Mouse (Mus musculus) CH12.LX (cell line): ENCODE results near the gene Tmcc1. TPM values are rescaled to one million over a fixed set of nuclear protein-coding genes. Genes with fewer than 3 reads are reported as not detected.

ENCODE experiments used
- DNase-seq: peaks from one replicate; pipeline ENCODE4 v3.0.0-alpha.2; 2013; ENCODE audit errors: extremely low read depth
- H3K27ac ChIP-seq: 2 replicates; pipeline ENCODE4 v1.5.1; 2012; ENCODE audit warnings: low read depth, mild to moderate bottlenecking, control low read depth, moderate library complexity; ENCODE audit not compliant: insufficient read depth
- H3K27me3 ChIP-seq: replicated peaks from 2 replicates; pipeline ENCODE3; 2012; ENCODE audit warnings: inconsistent platforms
- H3K36me3 ChIP-seq, 2 experiments: replicated peaks in 1 of 2; 2 replicates each; pipeline versions ENCODE3 to v1.6.1; 2012; ENCODE audit warnings: inconsistent platforms in 1 of 2, low read length in 1 of 2, mild to moderate bottlenecking in 1 of 2, mixed read lengths in 1 of 2, moderate library complexity in 1 of 2; ENCODE audit not compliant: control insufficient read depth in 1 of 2, insufficient read depth in 1 of 2
- H3K4me1 ChIP-seq, 2 experiments: 2 replicates each; pipeline ENCODE4 v1.6.1; 2012; ENCODE audit warnings: inconsistent platforms in 1 of 2, moderate library complexity in 1 of 2; ENCODE audit not compliant: insufficient read depth in 2 of 2, control insufficient read depth in 1 of 2
- H3K4me2 ChIP-seq: 2 replicates; pipeline ENCODE4 v1.6.1; 2012; ENCODE audit warnings: low read depth, mild to moderate bottlenecking, control low read depth; ENCODE audit not compliant: poor library complexity, insufficient read depth, severe bottlenecking
- H3K4me3 ChIP-seq, 3 experiments: fragments of 150-350 bp in 1 of 3; sonication (generic) in 1 of 3; replicated peaks in 1 of 3; 2 replicates each; pipeline versions ENCODE3 to v1.5.1; 2011 to 2012; ENCODE audit warnings: low read depth in 2 of 3, low read length in 2 of 3, mild to moderate bottlenecking in 2 of 3, moderate library complexity in 2 of 3, control low read depth in 1 of 3, improper control_type of control experiment in 1 of 3, inconsistent platforms in 1 of 3, mixed read lengths in 1 of 3; ENCODE audit not compliant: poor library complexity in 1 of 3
- H3K79me2 ChIP-seq: replicated peaks from 2 replicates; pipeline ENCODE4 v1.6.1; 2012; ENCODE audit warnings: mild to moderate bottlenecking, moderate library complexity; ENCODE audit not compliant: control insufficient read depth, poor library complexity, insufficient read depth, severe bottlenecking; ENCODE audit errors: extremely low read depth
- H3K9ac ChIP-seq: 2 replicates; pipeline ENCODE4 v1.6.1; 2012; ENCODE audit warnings: low read depth, mild to moderate bottlenecking, control low read depth, moderate library complexity; ENCODE audit not compliant: insufficient read depth
- H3K9me3 ChIP-seq: replicated peaks from 2 replicates; pipeline ENCODE3; 2012; ENCODE audit warnings: low read length, inconsistent platforms, mixed read lengths
- CTCF ChIP-seq, 2 experiments: IDR thresholded peaks in 1 of 2; conservative IDR thresholded peaks in 1 of 2; 2 replicates each; pipeline ENCODE4 v1.5.1; 2011 to 2012; ENCODE audit warnings: low read depth in 2 of 2, low read length in 2 of 2, improper control_type of control experiment in 1 of 2, inconsistent platforms in 1 of 2, mild to moderate bottlenecking in 1 of 2, moderate library complexity in 1 of 2
- E2F4 ChIP-seq: IDR thresholded peaks from 2 replicates; pipeline ENCODE4 v1.6.1; 2011; ENCODE audit warnings: low read depth, low read length, improper control_type of control experiment; ENCODE audit not compliant: insufficient replicate concordance
- EP300 ChIP-seq: IDR thresholded peaks from 2 replicates; pipeline ENCODE4 v1.6.1; 2011; ENCODE audit warnings: low read length, improper control_type of control experiment
- ETS1 ChIP-seq: conservative IDR thresholded peaks from 2 replicates; pipeline ENCODE4 v1.6.1; 2012; ENCODE audit warnings: low read depth, mild to moderate bottlenecking, inconsistent platforms, low read length, improper control_type of control experiment, moderate library complexity
- IRF4 ChIP-seq: IDR thresholded peaks from 2 replicates; pipeline ENCODE4 v1.6.1; 2014; ENCODE audit warnings: low read depth, mild to moderate bottlenecking, inconsistent platforms, low read length, improper control_type of control experiment
- KAT2A ChIP-seq: IDR thresholded peaks from 2 replicates; pipeline ENCODE4 v1.6.1; 2012; ENCODE audit warnings: low read length, improper control_type of control experiment, inconsistent platforms; ENCODE audit not compliant: insufficient replicate concordance
- MAX ChIP-seq: IDR thresholded peaks from 2 replicates; pipeline ENCODE4 v1.6.1; 2011; ENCODE audit warnings: low read length, improper control_type of control experiment
- MEF2A ChIP-seq: IDR thresholded peaks from 2 replicates; pipeline ENCODE4 v1.6.1; 2014; ENCODE audit warnings: low read depth, mild to moderate bottlenecking, inconsistent platforms, low read length, improper control_type of control experiment, borderline replicate concordance
- MYC ChIP-seq: IDR thresholded peaks from 2 replicates; pipeline ENCODE4 v1.6.1; 2011; ENCODE audit warnings: low read depth, mild to moderate bottlenecking, improper control_type of control experiment, low read length
- NRF1 ChIP-seq: IDR thresholded peaks from 2 replicates; pipeline ENCODE4 v1.6.1; 2014; ENCODE audit warnings: low read depth, mild to moderate bottlenecking, inconsistent platforms, low read length, improper control_type of control experiment, moderate library complexity
- PAX5 ChIP-seq: IDR thresholded peaks from 2 replicates; pipeline ENCODE4 v1.6.1; 2012; ENCODE audit warnings: low read length, inconsistent platforms, mixed read lengths
- POLR2A ChIP-seq: IDR thresholded peaks from 2 replicates; pipeline ENCODE4 v1.6.1; 2011; ENCODE audit warnings: low read depth, mild to moderate bottlenecking, improper control_type of control experiment, low read length
- RAD21 ChIP-seq: IDR thresholded peaks from 2 replicates; pipeline ENCODE4 v1.6.1; 2011; ENCODE audit warnings: low read depth, mild to moderate bottlenecking, low read length, improper control_type of control experiment, moderate library complexity
- RCOR1 ChIP-seq: conservative IDR thresholded peaks from 2 replicates; pipeline ENCODE4 v1.6.1; 2012; ENCODE audit warnings: low read depth, mild to moderate bottlenecking, inconsistent platforms, low read length, improper control_type of control experiment
- SMC3 ChIP-seq: IDR thresholded peaks from 2 replicates; pipeline ENCODE4 v1.6.1; 2011; ENCODE audit warnings: low read depth, low read length, improper control_type of control experiment
- TCF12 ChIP-seq: IDR thresholded peaks from 2 replicates; pipeline ENCODE4 v1.6.1; 2014; ENCODE audit warnings: low read depth, mild to moderate bottlenecking, inconsistent platforms, low read length, improper control_type of control experiment
- UBTF ChIP-seq: IDR thresholded peaks from 2 replicates; pipeline ENCODE4 v1.6.1; 2012; ENCODE audit warnings: low read depth, mild to moderate bottlenecking, inconsistent platforms, low read length, improper control_type of control experiment, moderate library complexity
- USF1 ChIP-seq: IDR thresholded peaks from 2 replicates; pipeline ENCODE4 v1.6.1; 2014; ENCODE audit warnings: low read depth, mild to moderate bottlenecking, inconsistent platforms, low read length, improper control_type of control experiment
- USF2 ChIP-seq: conservative IDR thresholded peaks from 2 replicates; pipeline ENCODE4 v1.6.1; 2011; ENCODE audit warnings: low read depth, low read length, improper control_type of control experiment
- ZC3H11A ChIP-seq: IDR thresholded peaks from 2 replicates; pipeline ENCODE4 v1.6.1; 2012; ENCODE audit warnings: low read depth, mild to moderate bottlenecking, inconsistent platforms, low read length, improper control_type of control experiment
- ZKSCAN1 ChIP-seq: IDR thresholded peaks from 2 replicates; pipeline ENCODE4 v1.6.1; 2012; ENCODE audit warnings: low read depth, inconsistent platforms, low read length, improper control_type of control experiment, borderline replicate concordance
- ZMIZ1 ChIP-seq: IDR thresholded peaks from 2 replicates; pipeline ENCODE4 v1.6.1; 2012; ENCODE audit warnings: low read depth, mild to moderate bottlenecking, inconsistent platforms, low read length, improper control_type of control experiment
- ZNF384 ChIP-seq: IDR thresholded peaks from 2 replicates; pipeline ENCODE4 v1.6.1; 2012; ENCODE audit warnings: low read depth, low read length, improper control_type of control experiment, inconsistent platforms
- dilution Hi-C: fragments of 300-500 bp; cut with MboI; formaldehyde crosslinking; loops from 2 replicates; pipeline ENCODE4 v1.14.3; 2020; ENCODE audit warnings: low sequenced_read_pairs; ENCODE audit not compliant: extremely low pct_unique_long_range_greater_than_20kb, extremely low pct_ligation_motif_present
- in situ Hi-C: fragments of 300-500 bp; cut with MboI; formaldehyde crosslinking; loops from 3 replicates; pipeline ENCODE4 v1.14.3; 2019; ENCODE audit warnings: low sequenced_read_pairs, low pct_ligation_motif_present, low pct_unique_long_range_greater_than_20kb, mixed read lengths
- polyA plus RNA-seq: library from polyadenylated mRNA; unstranded; fragments of >175 nt; gene quantifications from 2 replicates; pipeline ENCODE4 v1.2.1, GENCODE M21; 2012; ENCODE audit warnings: low read depth; ENCODE audit not compliant: insufficient read length
- total RNA-seq, 2 experiments: library from RNA; depleted of rRNA; stranded (reverse); fragments of 300-350 nt in 1 of 2; fragments of >200 nt in 1 of 2; gene quantifications; 2 replicates each; pipeline ENCODE4 v1.2.3; 2012 to 2014

Gene Tmcc1
- total and polyA plus RNA-seq, 3 experiments = 3.6 to 60.8 (median 3.7) TPM

DNA sequence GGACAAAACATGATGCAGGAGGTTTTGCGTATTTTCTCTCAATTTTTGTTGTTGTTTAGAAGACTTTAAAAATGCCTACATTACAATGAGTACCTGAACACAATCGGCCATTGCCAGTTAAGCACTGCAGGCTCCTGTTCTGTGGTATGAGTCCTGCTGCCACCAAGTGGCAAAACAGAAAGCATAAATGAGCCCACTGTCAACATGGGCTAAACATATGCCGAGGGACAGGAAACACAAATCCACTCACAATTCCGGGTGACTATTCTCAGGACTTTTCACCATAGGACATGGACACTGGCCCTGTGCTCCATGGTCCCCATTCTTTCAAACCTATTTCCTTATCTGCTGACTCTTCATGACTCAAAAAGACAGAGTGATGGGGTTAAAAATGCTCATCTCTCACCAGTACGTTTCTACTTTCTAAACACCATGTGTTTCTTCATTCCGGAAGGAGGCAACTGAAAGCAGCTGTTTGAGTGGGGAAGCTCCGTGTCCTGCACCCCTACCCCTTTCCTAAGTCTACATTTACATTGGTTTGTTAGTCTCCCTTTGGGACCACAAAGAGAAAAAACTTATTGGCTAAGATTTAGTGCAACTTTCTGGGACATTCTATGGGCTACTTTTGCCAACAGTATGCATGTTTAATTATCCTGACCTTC is 57.2 kb downstream of the Tmcc1 start (continued):
- TF ChIP-seq ZNF384 (no peak), POLR2A (0 out of 2 replicates have a peak, but pooled peaks have one; percentile 20), RCOR1 (no peak), KAT2A (no peak), SMC3 (peak; percentile 59), MAX (no peak), TCF12 (no peak), E2F4 (no peak), PAX5 (no peak), ZC3H11A (no peak), MYC (no peak), USF1 (no peak), NRF1 (no peak), CTCF (conservative IDR thresholded peaks at IDR 0.05 in 1 of 2, IDR thresholded peaks at IDR 0.05 in 1 of 2; ENCODE audit: low read depth in 2 of 2, low read length in 2 of 2) (peak in 1 of 2 experiments; percentile 72; a peak in 2 of 4 replicates), EP300 (no peak), ETS1 (no peak), ZKSCAN1 (no peak)

DNA sequence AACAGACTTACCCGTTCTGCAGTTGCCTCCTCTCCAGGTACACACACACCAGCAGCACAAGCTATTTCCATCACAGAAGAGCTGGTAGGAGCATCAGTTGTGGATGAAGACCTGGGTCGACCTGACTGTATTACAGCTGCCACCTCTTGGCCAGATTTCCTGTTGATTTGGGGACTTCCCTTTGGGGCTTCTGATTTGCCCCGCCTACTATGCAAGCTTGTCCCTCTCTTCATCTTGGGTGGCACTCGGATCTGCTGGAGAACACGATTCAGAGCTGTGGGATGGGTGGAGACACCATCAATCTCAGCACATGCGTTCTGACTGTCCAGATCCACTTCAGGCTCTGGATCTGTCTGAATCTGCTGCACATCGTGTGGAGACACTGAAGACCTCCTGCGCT is 59.5 kb downstream of the Tmcc1 start:
- H3K4me3 ChIP-seq = no peak overlapping the region

More for the DNA sequence above, 59.5 kb downstream of the Tmcc1 start:
- in situ Hi-C loops = loop anchor here (5.0 to 10.0 kb wide), 3 partner anchors 111 to 289 kb away; no protein-coding TSS in a partner anchor
- no peak for TF ChIP-seq USF1
- no peak for TF ChIP-seq USF2
- no peak for TF ChIP-seq MEF2A
- no peak for TF ChIP-seq UBTF
- no peak for TF ChIP-seq KAT2A
- TF ChIP-seq IRF4 = no peak
- TF ChIP-seq NRF1 = no peak
- no peak for TF ChIP-seq RAD21
- no peak for TF ChIP-seq POLR2A
- TF ChIP-seq ZMIZ1 = no peak
- peaks cover 0 to 11% of the 10 kb centered on the region in 2 experiments; a peak in 2 of 4 replicates for H3K4me1 ChIP-seq
- dilution Hi-C loops = no loop called here
- 0 out of 2 replicates have a peak, but pooled peaks cover 1% of the 10 kb centered on the region for H3K79me2 ChIP-seq
- H3K9ac ChIP-seq = no peak overlapping the region
- H3K27me3 ChIP-seq = no peaks in the 10 kb centered on the region
- no peak overlapping the region for H3K27ac ChIP-seq
- no peak overlapping the region for H3K4me2 ChIP-seq
- peaks cover 0 to 5% of the 10 kb centered on the region in 2 experiments for H3K36me3 ChIP-seq
- no peak for DNase-seq
- H3K9me3 ChIP-seq = no peaks in the 10 kb centered on the region
